Mouse (Mus musculus) lung, postnatal 0 days (tissue): ENCODE measurements around the gene Ak2. TPM values are rescaled to one million over a fixed set of nuclear protein-coding genes. Genes with fewer than 3 reads are reported as not detected.

Experiments used
- ATAC-seq: fragments of 200-750 bp; cut with Nextera tagmentation; 2 replicates; pipeline ENCODE4 v1.8.0; 2017; ENCODE audit warnings: moderate library complexity
- DNase-seq: peaks from one replicate; pipeline ENCODE4 v3.0.0-alpha.2; 2016; ENCODE audit warnings: low spot score
- H3K27ac ChIP-seq: fragments of 300-500 bp; sonication (generic); 2 replicates; pipeline ENCODE4 v1.5.1; 2014; ENCODE audit warnings: antibody characterized with exemption, mild to moderate bottlenecking, low read length, mixed read lengths
- H3K27me3 ChIP-seq: fragments of 300-500 bp; sonication (generic); replicated peaks from 2 replicates; pipeline ENCODE4 v1.6.1; 2014; ENCODE audit warnings: low read length, mixed read lengths; ENCODE audit not compliant: insufficient read depth
- H3K36me3 ChIP-seq: fragments of 300-500 bp; sonication (generic); 2 replicates; pipeline ENCODE4 v1.6.1; 2014; ENCODE audit warnings: low read length, mixed read lengths; ENCODE audit not compliant: insufficient read depth
- H3K4me1 ChIP-seq: fragments of 300-500 bp; sonication (generic); 2 replicates; pipeline ENCODE4 v1.6.1; 2014; ENCODE audit warnings: antibody characterized with exemption, low read depth, low read length, mixed read lengths; ENCODE audit not compliant: insufficient read depth
- H3K4me2 ChIP-seq: fragments of 300-500 bp; sonication (generic); replicated peaks from 2 replicates; pipeline ENCODE4 v1.6.1; 2014; ENCODE audit warnings: low read depth, mild to moderate bottlenecking, low read length, moderate library complexity, mixed read lengths
- H3K4me3 ChIP-seq: fragments of 300-500 bp; sonication (generic); 2 replicates; pipeline ENCODE4 v1.5.1; 2014; ENCODE audit warnings: low read depth, low read length
- H3K9ac ChIP-seq: fragments of 300-500 bp; sonication (generic); replicated peaks from 2 replicates; pipeline ENCODE4 v1.6.1; 2014; ENCODE audit warnings: low read depth, mild to moderate bottlenecking
- H3K9me3 ChIP-seq: fragments of 300-500 bp; sonication (generic); 2 replicates; pipeline ENCODE4 v1.6.1; 2016; ENCODE audit warnings: low read length, mixed read lengths
- CTCF ChIP-seq: IDR thresholded peaks from 2 replicates; pipeline ENCODE4 v1.5.1; 2016; ENCODE audit warnings: antibody characterized with exemption, mild to moderate bottlenecking
- EP300 ChIP-seq: IDR thresholded peaks from 2 replicates; pipeline ENCODE4 v1.6.1; 2016; ENCODE audit warnings: antibody characterized with exemption, mild to moderate bottlenecking, control low read depth
- WGBS: fragments of 180-500 bp; shearing (Covaris S2); extraction: QIAGEN DNeasy Blood & Tissue Kit; methylation state at CpG from one replicate; pipeline ENCODE4 v1.1.7; 2014; 5-methylcytosine and 5-hydroxymethylcytosine counted together
- polyA plus RNA-seq: library from polyadenylated mRNA; unstranded; fragments of >200 nt; fragmentation: Nextera tagmentation; extraction: Ambion mirVana; gene quantifications from 2 replicates; pipeline ENCODE4 v1.2.1, GENCODE M21; 2015

The Ak2 gene
- polyA plus RNA-seq, 1 experiment from 2014 or later, result 85.7 TPM

- H3K36me3 ChIP-seq, result no peaks in the 10 kb centered on the region
- H3K27ac ChIP-seq, result no peak overlapping the region
- ATAC-seq (no peak), DNase-seq (no peak)
- no peak for TF ChIP-seq CTCF
- no peak for TF ChIP-seq EP300
- no peaks in the 10 kb centered on the region for H3K9me3 ChIP-seq
- WGBS, result 85% methylated on average over 4 of the region's 4 CpGs
- H3K27me3 ChIP-seq, result no peaks in the 10 kb centered on the region
- H3K4me3 ChIP-seq, result no peak overlapping the region
- H3K4me1 ChIP-seq, result peaks cover 12% of the 10 kb centered on the region; the same call in 1 of the 2 replicates
- no peak overlapping the region for H3K4me2 ChIP-seq
- H3K9ac ChIP-seq, result no peak overlapping the region
Measured at GRCm38 (mm10) chr4:129030746-129031145, 39.0 kb downstream of the Ak2 start.

GRCm38 (mm10) chr4:129031408-129031965 lies 39.7 kb downstream of the Ak2 start:
- TF ChIP-seq EP300 (no peak), CTCF (no peak)

DNA sequence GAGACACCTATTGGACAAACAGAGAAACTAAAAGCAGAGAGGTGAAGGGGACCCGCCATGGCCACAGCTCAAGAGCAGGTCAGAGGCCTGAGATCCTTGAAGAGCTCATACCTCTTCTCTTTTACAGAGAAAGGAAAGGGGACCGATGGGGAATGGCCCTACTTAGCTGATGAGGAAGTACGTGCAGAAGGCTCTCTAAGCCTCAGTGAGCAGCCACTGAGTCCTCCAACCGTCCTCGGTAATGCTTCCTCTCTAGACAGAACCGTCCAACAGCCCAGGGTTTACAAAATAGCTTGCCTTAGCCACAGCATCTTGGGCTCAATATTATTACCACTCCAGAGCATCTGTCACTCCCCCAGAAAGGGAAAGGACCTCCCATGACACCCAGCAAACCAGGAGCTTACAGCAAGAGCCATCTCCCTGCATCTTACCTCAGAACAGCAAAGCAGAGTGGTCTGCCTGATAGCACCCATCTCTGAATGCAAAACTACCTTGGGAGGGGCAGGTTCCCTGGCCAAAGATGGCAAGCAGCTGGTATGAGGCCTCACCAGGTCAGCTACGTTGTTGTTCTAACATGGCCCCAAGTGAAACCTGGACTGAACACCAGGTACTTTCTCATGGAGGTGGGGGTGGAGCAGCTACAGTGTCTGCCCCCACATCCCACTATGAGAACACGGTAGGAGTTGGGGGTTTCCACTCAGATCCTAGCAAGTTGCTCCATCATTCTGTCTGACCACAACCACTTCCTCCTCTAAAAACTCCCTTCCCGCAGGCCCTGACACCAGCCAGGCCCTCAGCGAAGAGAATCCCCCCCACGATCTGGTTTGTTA lies 40.6 kb downstream of the Ak2 start:
- DNase-seq, result no peak

More at GRCm38 (mm10) chr4:129031408-129031965, 39.7 kb downstream of the Ak2 start:
- H3K4me1 ChIP-seq, result peaks cover 15% of the 10 kb centered on the region; the same call in 1 of the 2 replicates
- 77% methylated on average over 8 of the region's 8 CpGs for WGBS
- H3K4me2 ChIP-seq, result no peak overlapping the region
- DNase-seq, result no peak
- H3K27me3 ChIP-seq, result no peaks in the 10 kb centered on the region
- H3K36me3 ChIP-seq, result no peaks in the 10 kb centered on the region
- H3K4me3 ChIP-seq, result no peak overlapping the region
- no peak for ATAC-seq
- H3K27ac ChIP-seq, result no peak overlapping the region
- H3K9me3 ChIP-seq, result no peaks in the 10 kb centered on the region
- H3K9ac ChIP-seq, result no peak overlapping the region

GRCm38 (mm10) chr4:129032963-129033951 lies 41.5 kb downstream of the Ak2 start:
- Histone ChIP-seq H3K4me1 (peaks cover 15% of the 10 kb centered on the region; the same call in 1 of the 2 replicates), H3K27me3 (no peaks in the 10 kb centered on the region), H3K9ac (no peak overlapping the region), H3K4me2 (peak overlapping the region; percentile 37), H3K4me3 (0 out of 2 replicates have a peak overlapping the region, but pooled peaks have one; percentile 6), H3K36me3 (no peaks in the 10 kb centered on the region), H3K27ac (peak overlapping the region; percentile 71), H3K9me3 (no peaks in the 10 kb centered on the region)
- DNase-seq (peak; percentile 93), ATAC-seq (peak; percentile 92)
- peak; percentile 4; the same call in 1 of the 2 replicates for TF ChIP-seq EP300
- no peak for TF ChIP-seq CTCF
- WGBS, result 12% methylated on average over 17 of the region's 17 CpGs

More for the DNA sequence above, 40.6 kb downstream of the Ak2 start:
- WGBS, result 46% methylated on average over 11 of the region's 11 CpGs
- no peak overlapping the region for H3K4me3 ChIP-seq
- TF ChIP-seq EP300 (no peak), CTCF (no peak)
- H3K9me3 ChIP-seq, result no peaks in the 10 kb centered on the region
- no peak overlapping the region for H3K4me2 ChIP-seq
- ATAC-seq, result no peak
- H3K4me1 ChIP-seq, result peaks cover 15% of the 10 kb centered on the region; the same call in 1 of the 2 replicates
- H3K27me3 ChIP-seq, result no peaks in the 10 kb centered on the region
- H3K27ac ChIP-seq, result peak overlapping the region; percentile 71
- H3K36me3 ChIP-seq, result no peaks in the 10 kb centered on the region
- no peak overlapping the region for H3K9ac ChIP-seq

DNA sequence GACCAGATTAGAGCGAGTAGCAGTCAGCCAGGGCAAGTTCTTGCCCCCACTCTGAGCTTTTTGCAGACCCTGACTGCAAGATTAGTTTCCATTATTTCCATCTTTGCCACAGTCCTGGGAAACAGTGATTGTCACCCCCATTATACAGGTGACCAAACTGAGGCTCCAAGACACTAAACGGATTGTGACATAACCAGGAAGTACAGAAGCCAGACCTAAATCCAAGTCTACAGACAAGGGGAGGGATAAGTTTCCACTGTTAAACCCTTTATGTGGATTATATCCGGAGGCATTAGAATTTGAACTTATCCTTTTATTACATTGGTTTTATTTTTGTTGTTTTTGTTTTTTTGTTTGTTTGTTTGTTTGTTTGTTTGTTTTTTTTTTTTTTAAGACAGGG lies 42.5 kb downstream of the Ak2 start:
- TF ChIP-seq EP300 (no peak), CTCF (no peak)
- no peaks in the 10 kb centered on the region for H3K9me3 ChIP-seq
- no peak overlapping the region for H3K4me2 ChIP-seq
- ATAC-seq (no peak), DNase-seq (no peak)
- peak overlapping the region; percentile 71; the same call in 1 of the 2 replicates for H3K27ac ChIP-seq
- 77% methylated on average over 3 of the region's 3 CpGs for WGBS
- H3K4me1 ChIP-seq, result peaks cover 15% of the 10 kb centered on the region; the same call in 1 of the 2 replicates
- H3K4me3 ChIP-seq, result no peak overlapping the region
- no peaks in the 10 kb centered on the region for H3K27me3 ChIP-seq
- no peaks in the 10 kb centered on the region for H3K36me3 ChIP-seq
- no peak overlapping the region for H3K9ac ChIP-seq
